Mouse (Mus musculus) frontal cortex, postnatal 10 days (tissue): ENCODE measurements at regions not wholly inside any gene's neighbourhood (a gene's known extent, or its start where the extent isn't known, plus 50 kb on each side); places are given as distances from the start of the nearest gene placed in this dataset.

Experiments used
- DNase-seq, 2 experiments: peaks; one replicate each; pipeline ENCODE4 v3.0.0; 2022; ENCODE audit warnings: low spot score in 2 of 2, mixed read lengths in 1 of 2

DNA sequence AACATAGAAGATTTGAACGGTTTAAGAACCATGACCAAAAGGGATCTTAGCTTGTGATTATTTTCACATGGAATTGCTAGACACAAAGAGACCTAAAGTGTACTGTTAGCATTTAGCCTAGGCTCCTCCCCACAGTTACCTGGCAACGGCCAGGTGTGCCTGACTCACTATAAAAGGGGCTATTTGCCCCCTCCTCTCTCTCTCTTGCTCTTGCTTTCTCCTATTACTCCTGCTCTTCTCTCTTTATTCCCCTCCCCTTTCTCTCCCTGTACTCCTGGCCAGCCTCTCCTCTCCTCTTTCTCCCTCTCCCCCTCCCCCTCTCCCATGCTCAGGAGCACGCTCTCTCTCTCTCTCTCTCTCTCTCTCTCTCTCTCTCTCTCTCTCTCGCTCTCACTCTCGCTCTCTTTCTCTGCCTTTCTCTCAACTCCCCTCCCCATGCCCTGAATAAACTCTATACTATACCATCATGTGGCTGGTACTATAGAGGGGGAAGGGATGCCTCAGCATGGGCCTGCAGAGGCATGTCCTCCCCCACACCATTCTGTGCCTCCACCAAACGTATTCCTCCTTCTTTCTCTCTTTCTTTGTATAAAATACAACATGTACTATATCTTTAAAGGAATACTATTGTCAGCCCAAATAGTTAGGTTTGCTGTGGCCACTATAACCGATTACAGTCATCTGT lies 603.9 kb downstream of the Rps29 start:
- DNase-seq = no peak

DNA sequence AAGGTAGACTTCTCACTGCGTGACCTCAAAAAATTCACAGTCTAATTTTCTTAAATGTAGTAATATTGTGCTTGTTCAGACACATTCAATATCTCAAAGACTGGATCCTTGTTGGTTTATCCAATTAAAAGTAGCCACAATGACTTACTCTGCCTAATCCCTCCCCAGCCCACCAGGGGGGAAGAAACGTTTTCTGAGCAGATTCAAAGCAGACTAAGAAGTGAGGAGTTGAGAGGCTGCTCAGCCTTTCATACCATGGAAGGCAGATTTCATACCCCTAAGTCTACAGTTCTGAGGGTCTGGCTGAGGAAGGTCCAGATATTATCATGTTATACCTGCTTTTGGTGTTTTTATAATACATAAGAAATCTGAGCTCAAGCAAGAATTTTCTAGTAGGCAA lies 604.7 kb downstream of the Rps29 start:
- DNase-seq = no peak

DNA sequence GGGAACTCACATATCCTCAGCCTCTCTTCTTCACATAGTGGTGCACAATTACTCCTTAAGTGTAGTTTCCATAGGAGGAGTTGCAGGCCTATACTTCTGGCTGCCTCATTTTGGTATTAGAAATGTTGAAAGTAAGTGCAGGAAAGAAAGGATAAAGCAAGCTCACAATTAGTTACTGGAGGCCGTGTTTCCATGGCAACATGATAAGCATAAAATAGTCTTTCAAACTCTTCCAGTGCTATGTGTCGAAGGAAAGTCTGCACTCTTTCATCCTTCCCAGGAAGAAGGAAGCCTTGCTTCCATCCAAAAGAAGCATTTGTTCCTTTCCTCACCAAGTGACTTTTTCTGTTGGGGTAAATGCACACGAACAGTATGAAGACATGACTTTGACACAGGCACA lies 617.2 kb downstream of the Rps29 start:
- DNase-seq = no peak

DNA sequence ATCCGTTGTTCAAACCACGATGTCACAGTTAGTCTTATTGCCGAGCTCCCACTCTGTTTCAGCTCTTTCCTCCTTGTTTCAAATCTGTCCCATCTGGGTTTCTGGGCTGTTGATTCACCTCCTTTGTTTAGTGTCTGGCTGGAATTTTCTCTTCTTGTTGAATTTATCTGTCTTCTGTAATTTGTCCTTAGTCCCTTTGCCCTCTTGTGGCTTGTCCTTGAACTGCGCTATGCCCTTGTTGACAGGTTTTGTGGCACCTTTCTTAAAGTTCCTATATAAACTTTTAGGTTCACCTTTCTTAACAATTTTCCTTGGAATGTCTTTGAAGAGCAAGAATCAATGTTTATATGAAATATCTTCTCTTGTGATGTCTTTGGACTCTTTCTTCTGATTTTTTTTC lies 658.2 kb downstream of the Rps29 start:
- DNase-seq = no peak

DNA sequence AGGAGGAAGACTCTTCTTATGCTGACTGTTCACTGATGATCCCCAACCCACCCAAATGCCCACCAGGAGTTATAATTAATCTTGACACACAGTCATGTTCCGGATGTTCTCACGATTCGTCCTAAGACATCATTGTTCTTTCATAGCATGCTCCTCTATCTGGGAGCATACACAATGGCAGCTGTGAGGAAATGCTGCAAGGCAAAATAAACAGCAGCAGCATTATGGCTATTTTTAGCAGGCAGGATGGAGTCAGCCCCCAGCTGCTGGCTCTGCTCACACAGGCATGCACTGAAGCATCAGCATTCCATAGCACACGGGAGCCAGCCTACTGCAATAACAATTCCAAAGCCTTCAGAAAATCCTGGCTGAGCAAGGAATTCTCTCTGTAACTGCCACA lies 696.0 kb downstream of the Rps29 start:
- DNase-seq = peak; percentile 9 to 14

DNA sequence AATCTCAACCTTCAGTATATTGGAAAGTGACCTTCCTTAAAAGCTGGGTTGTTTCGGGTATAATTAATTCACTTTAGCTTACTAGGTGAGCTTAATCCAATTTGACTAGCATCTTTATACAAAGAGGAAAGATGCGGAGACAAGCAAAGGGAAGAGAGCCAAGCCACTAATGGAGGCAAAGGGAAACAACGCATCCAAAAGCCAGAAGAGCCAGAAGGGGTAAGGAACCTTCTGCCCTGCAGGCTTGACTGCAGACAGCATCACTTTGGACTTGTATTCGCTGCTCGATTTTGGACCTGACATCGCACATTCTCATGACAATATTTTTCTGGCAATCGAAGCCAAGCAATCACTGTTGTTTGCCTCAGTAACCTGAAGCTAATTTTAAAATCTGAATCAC lies 700.8 kb downstream of the Rps29 start:
- DNase-seq = no peak

DNA sequence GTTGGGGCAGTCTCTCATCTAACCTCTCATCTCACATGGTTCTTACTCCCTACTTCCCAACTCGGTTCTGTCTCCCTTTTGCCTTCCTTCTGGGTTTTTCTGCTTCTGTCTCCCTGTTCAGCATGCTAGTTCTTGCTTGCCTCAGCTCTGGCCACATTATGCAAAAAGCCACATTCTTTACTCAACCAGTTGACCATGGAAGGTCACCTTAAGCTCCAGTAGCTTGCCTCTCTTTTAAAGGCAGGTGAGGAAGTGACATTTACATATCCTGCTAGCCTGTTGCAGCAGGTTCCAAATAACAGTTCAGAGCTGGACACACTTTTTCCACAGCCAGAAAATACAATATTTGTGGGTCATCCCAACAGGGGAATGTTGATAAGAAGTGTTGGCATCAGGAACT lies 732.4 kb downstream of the Rps29 start:
- no peak for DNase-seq

DNA sequence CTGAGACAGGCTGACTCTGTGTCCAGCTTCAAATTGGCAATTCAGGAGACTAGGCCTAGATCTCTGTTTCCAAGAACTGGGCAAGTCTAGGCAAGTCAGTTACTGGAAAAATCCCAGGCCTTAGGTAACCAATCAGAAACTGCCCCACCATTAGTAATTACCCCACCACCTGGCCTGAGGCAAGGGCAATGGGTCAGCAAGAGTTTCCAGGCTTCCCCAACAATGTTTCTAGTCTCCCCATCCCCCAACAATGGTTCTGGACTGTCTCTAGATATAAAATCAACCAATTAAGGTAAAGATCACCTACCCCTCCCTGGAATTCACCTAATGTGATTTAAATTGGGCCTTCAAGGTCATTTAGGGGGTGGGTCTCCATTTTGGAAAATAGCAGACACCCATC lies 734.0 kb downstream of the Rps29 start:
- DNase-seq = no peak
